Mouse (Mus musculus) heart, adult 2 months (tissue): ENCODE data around the gene Qk. TPM values are rescaled to one million over a fixed set of nuclear protein-coding genes. Genes with fewer than 3 reads are reported as not detected.

ENCODE experiments used
- DNase-seq, 2 experiments: peaks; one replicate each; pipeline ENCODE4 v3.0.0; 2021
- H3K27ac ChIP-seq: fragments of 200-600 bp; 2 replicates; pipeline ENCODE4 v1.8.1; 2022
- H3K27me3 ChIP-seq: fragments of 200-500 bp; 2 replicates; pipeline ENCODE4 v1.6.1; 2012; ENCODE audit warnings: mild to moderate bottlenecking, low read length, inconsistent platforms, mixed read lengths; ENCODE audit not compliant: control insufficient read depth, insufficient read depth
- H3K36me3 ChIP-seq: fragments of 200-500 bp; 2 replicates; pipeline ENCODE4 v1.6.1; 2012; ENCODE audit warnings: low read length, inconsistent platforms; ENCODE audit not compliant: control insufficient read depth, insufficient read depth
- H3K4me1 ChIP-seq: fragments of 200-500 bp; 2 replicates; pipeline ENCODE4 v1.6.1; 2011; ENCODE audit warnings: low read length; ENCODE audit not compliant: control insufficient read depth, insufficient read depth
- H3K4me3 ChIP-seq: fragments of 200-600 bp; 2 replicates; pipeline ENCODE4 v1.8.1; 2022
- H3K79me2 ChIP-seq: fragments of 200-500 bp; replicated peaks from 2 replicates; pipeline ENCODE4 v1.6.1; 2012; ENCODE audit warnings: mild to moderate bottlenecking, inconsistent platforms, low read length, moderate library complexity, mixed read lengths; ENCODE audit not compliant: control insufficient read depth, insufficient read depth
- H3K9ac ChIP-seq: fragments of 200-500 bp; 2 replicates; pipeline ENCODE4 v1.6.1; 2012; ENCODE audit warnings: low read depth, mild to moderate bottlenecking, control low read depth, inconsistent platforms, low read length, mixed read lengths
- CTCF ChIP-seq: fragments of 200-600 bp; IDR thresholded peaks from 2 replicates; pipeline ENCODE4 v1.8.1; 2022; ENCODE audit warnings: antibody characterized with exemption, mild to moderate bottlenecking, moderate library complexity
- EP300 ChIP-seq: fragments of 200-500 bp; IDR thresholded peaks from 2 replicates; pipeline ENCODE4 v1.6.1; 2011; ENCODE audit warnings: low read depth, low read length, control low read depth; ENCODE audit not compliant: insufficient read depth
- POLR2A ChIP-seq: fragments of 200-500 bp; IDR thresholded peaks from 2 replicates; pipeline ENCODE4 v1.6.1; 2011; ENCODE audit warnings: mild to moderate bottlenecking, low read depth, low read length, control low read depth; ENCODE audit not compliant: insufficient read depth
- WGBS: fragments of 180-500 bp; shearing (Covaris S2); methylation state at CpG from one replicate; pipeline ENCODE4 v1.1.7; 2018; 5-methylcytosine and 5-hydroxymethylcytosine counted together
- intact Hi-C: fragments of 180-260 bp; cut with DNase I; formaldehyde crosslinking; loops from one replicate; pipeline ENCODE4 v1.15.1; 2025
- polyA plus RNA-seq: library from polyadenylated mRNA; depleted of rRNA; stranded (reverse); fragments of >200 nt; gene quantifications from 2 replicates; pipeline ENCODE4 v1.2.3, GENCODE M21; 2012
- total RNA-seq, 2 experiments: library from RNA; stranded (reverse); gene quantifications; 2 replicates each; pipeline ENCODE4 v1.2.3; 2021

Qk gene
- total and polyA plus RNA-seq, 3 experiments = 342 to 514 (median 469) TPM

DNA sequence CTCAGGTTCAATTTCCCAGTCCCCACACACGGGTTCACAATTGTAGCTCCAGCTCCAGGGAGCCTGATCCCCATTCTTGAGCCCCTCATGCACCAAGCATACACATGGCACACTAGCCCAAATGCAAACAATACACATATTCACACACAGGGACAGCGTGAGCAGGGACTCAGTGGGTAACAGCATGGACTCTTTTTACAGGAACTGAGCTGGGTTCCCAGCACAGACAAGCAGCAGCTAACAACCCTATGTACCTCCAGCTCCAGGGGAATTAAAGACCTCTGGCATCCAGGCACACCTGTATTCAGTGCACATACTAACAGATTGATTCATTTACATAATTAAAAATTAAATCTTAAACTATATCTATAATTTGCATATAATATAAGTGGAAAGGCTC is 34.9 kb downstream of the Qk start:
- no peak overlapping the region; the same call in 1 of the 2 replicates for H3K27ac ChIP-seq
- intact Hi-C loops = no loop called here
- H3K4me1 ChIP-seq = peaks cover 11% of the 10 kb centered on the region
- no peak overlapping the region for H3K9ac ChIP-seq
- no peak for DNase-seq
- H3K36me3 ChIP-seq = peaks cover 51% of the 10 kb centered on the region
- TF ChIP-seq POLR2A (no peak), CTCF (no peak), EP300 (no peak)
- H3K4me3 ChIP-seq = no peak overlapping the region
- WGBS = 39% methylated on average over 2 of the region's 2 CpGs
- H3K27me3 ChIP-seq = no peaks in the 10 kb centered on the region
- peaks cover 2% of the 10 kb centered on the region; the same call in 1 of the 2 replicates for H3K79me2 ChIP-seq

- peak; percentile 45 for TF ChIP-seq CTCF
- TF ChIP-seq POLR2A = no peak
- WGBS = 35% methylated on average over 2 of the region's 2 CpGs
- DNase-seq = no peak
- peaks cover 10% of the 10 kb centered on the region for H3K4me1 ChIP-seq
- peaks cover 2% of the 10 kb centered on the region for H3K79me2 ChIP-seq
- peaks cover 59% of the 10 kb centered on the region for H3K36me3 ChIP-seq
- no peak overlapping the region for H3K27ac ChIP-seq
- no peak overlapping the region for H3K9ac ChIP-seq
- no peak overlapping the region for H3K4me3 ChIP-seq
- no peaks in the 10 kb centered on the region for H3K27me3 ChIP-seq
- intact Hi-C loops = no loop called here
Observed at GRCm38 (mm10) chr17:10279532-10279931, 40.1 kb downstream of the Qk start.

DNA sequence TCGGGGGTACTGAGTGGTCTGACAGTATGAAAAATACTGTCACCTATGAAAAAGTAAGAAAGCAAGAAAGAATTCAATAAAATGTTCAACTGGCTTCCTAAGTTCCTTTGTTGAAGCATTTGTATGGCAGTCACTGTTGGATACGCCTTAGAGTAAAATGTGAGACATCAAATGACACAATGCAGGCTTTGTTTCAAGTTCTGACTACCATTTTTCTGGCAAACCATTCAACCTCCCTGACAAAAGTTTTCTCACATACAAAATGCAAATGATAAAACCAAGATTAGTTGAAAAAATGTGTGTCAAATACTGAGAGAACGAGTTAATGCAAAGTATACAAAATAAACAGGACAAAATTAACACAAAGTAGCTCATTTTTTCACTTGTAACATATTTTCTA is 50.1 kb downstream of the Qk start:
- Histone ChIP-seq H3K4me1 (peaks cover 13% of the 10 kb centered on the region), H3K27ac (no peak overlapping the region; the same call in 1 of the 2 replicates), H3K36me3 (peaks cover 53% of the 10 kb centered on the region), H3K4me3 (no peak overlapping the region), H3K79me2 (peaks cover 3% of the 10 kb centered on the region), H3K9ac (no peak overlapping the region), H3K27me3 (no peaks in the 10 kb centered on the region)
- WGBS = 55% methylated on average over 3 of the region's 3 CpGs
- intact Hi-C loops = no loop called here
- DNase-seq = no peak
- TF ChIP-seq EP300 (no peak), CTCF (no peak), POLR2A (no peak)

- peaks cover 51% of the 10 kb centered on the region for H3K36me3 ChIP-seq
- no peak overlapping the region for H3K4me3 ChIP-seq
- no peak for TF ChIP-seq CTCF
- TF ChIP-seq EP300 = no peak
- no peak for TF ChIP-seq POLR2A
- 61% methylated on average over 1 of the region's 1 CpGs for WGBS
- no peak overlapping the region for H3K9ac ChIP-seq
- peaks cover 13% of the 10 kb centered on the region for H3K4me1 ChIP-seq
- intact Hi-C loops = no loop called here
- H3K79me2 ChIP-seq = peaks cover 5% of the 10 kb centered on the region
- no peaks in the 10 kb centered on the region for H3K27me3 ChIP-seq
- no peak overlapping the region for H3K27ac ChIP-seq
- DNase-seq = no peak
Observed at GRCm38 (mm10) chr17:10268468-10268867, 51.2 kb downstream of the Qk start.

- TF ChIP-seq CTCF = no peak
- no peak for TF ChIP-seq EP300
- no peak for TF ChIP-seq POLR2A
- peaks cover 38% of the 10 kb centered on the region for H3K36me3 ChIP-seq
- H3K79me2 ChIP-seq = peaks cover 5% of the 10 kb centered on the region
- no peak overlapping the region for H3K27ac ChIP-seq
- H3K9ac ChIP-seq = no peak overlapping the region
- no peak overlapping the region for H3K4me3 ChIP-seq
- intact Hi-C loops = loop anchor here (2.0 kb wide), 1 partner anchor 13 kb away; no protein-coding TSS in a partner anchor
- peaks cover 12% of the 10 kb centered on the region for H3K4me1 ChIP-seq
- WGBS = 48% methylated on average over 4 of the region's 4 CpGs
- no peaks in the 10 kb centered on the region for H3K27me3 ChIP-seq
- no peak for DNase-seq
Observed at GRCm38 (mm10) chr17:10266207-10266606, 53.4 kb downstream of the Qk start.

DNA sequence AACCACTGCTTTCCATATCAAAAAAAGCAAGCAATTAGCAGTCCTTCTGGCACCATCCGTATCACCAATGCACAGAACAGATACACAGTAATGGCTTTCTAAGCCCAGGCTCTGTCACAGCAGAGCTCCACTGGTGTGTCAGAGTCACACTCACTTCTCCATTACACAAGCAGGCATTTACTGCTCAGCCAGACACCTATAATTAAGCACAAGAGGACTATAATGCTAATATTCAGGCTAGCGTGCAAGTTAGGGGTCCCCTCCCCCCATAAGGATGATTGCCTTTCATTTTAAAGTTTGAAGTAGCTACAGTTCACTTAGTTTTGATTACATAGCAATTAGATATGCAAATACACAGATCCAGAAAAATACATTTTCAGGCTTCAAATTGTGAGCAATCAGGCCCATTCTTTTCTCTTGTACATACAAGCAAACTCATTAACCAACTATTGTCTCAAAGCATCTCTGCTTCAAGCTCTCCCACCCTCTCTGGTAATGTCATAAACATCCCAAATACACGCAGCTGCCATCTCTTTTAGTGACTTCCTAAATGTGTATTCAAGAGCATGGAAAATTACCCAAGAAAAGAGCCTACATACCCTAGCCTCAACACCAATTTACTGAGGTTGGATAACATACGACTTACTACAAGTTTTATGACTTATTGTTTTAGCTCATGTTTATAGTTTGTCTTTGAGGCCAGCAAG is 68.2 kb downstream of the Qk start:
- Histone ChIP-seq H3K27me3 (no peaks in the 10 kb centered on the region), H3K4me1 (peaks cover 12% of the 10 kb centered on the region), H3K36me3 (peaks cover 47% of the 10 kb centered on the region), H3K9ac (no peak overlapping the region), H3K4me3 (no peak overlapping the region), H3K27ac (no peak overlapping the region; the same call in 1 of the 2 replicates), H3K79me2 (peaks cover 3% of the 10 kb centered on the region)
- TF ChIP-seq POLR2A = no peak
- no peak for TF ChIP-seq CTCF
- no peak for TF ChIP-seq EP300
- intact Hi-C loops = no loop called here
- DNase-seq = no peak
- 31% methylated on average over 4 of the region's 4 CpGs for WGBS
